Mouse (Mus musculus) embryonic facial prominence, embryonic 15.5 days (tissue): ENCODE measurements around the gene Ston2. TPM values are rescaled to one million over a fixed set of nuclear protein-coding genes. Genes with fewer than 3 reads are reported as not detected.
"Not testable (repeated sequence)": the region's sequence is repeated elsewhere in the genome, so short reads cannot be mapped to it uniquely, and the experiment has no call there.

Experiments used
- ATAC-seq: fragments of 200-750 bp; cut with Nextera tagmentation; 2 replicates; pipeline ENCODE4 v1.8.0; 2017; ENCODE audit warnings: low read depth, moderate TSS enrichment; ENCODE audit not compliant: insufficient number of reproducible peaks, low FRiP score, low TSS enrichment
- H3K27ac ChIP-seq: fragments of 300-500 bp; sonication (generic); replicated peaks from 2 replicates; pipeline ENCODE4 v1.5.1; 2015; ENCODE audit warnings: mild to moderate bottlenecking, inconsistent platforms
- H3K27me3 ChIP-seq: fragments of 300-500 bp; sonication (generic); 2 replicates; pipeline ENCODE4 v1.6.1; 2015; ENCODE audit warnings: inconsistent platforms
- H3K36me3 ChIP-seq: fragments of 300-500 bp; sonication (generic); 2 replicates; pipeline ENCODE4 v1.6.1; 2015; ENCODE audit warnings: mild to moderate bottlenecking, inconsistent platforms
- H3K4me1 ChIP-seq: fragments of 300-500 bp; sonication (generic); 2 replicates; pipeline ENCODE4 v1.6.1; 2015; ENCODE audit warnings: inconsistent platforms
- H3K4me2 ChIP-seq: fragments of 300-500 bp; sonication (generic); replicated peaks from 2 replicates; pipeline ENCODE4 v1.6.1; 2015; ENCODE audit warnings: mild to moderate bottlenecking, inconsistent platforms
- H3K4me3 ChIP-seq: fragments of 300-500 bp; sonication (generic); replicated peaks from 2 replicates; pipeline ENCODE4 v1.5.1; 2015; ENCODE audit warnings: mild to moderate bottlenecking, inconsistent platforms
- H3K9ac ChIP-seq: fragments of 300-500 bp; sonication (generic); 2 replicates; pipeline ENCODE4 v1.6.1; 2015; ENCODE audit warnings: inconsistent platforms
- H3K9me3 ChIP-seq: fragments of 300-500 bp; sonication (generic); replicated peaks from 2 replicates; pipeline ENCODE4 v1.6.1; 2016; ENCODE audit warnings: inconsistent platforms
- WGBS: fragments of 180-500 bp; shearing (Covaris S2); methylation state at CpG from one replicate; pipeline ENCODE4 v1.1.7; 2015; 5-methylcytosine and 5-hydroxymethylcytosine counted together
- microRNA-seq: library from miRNA; unstranded; fragments of <30 nt; microRNA quantifications from one replicate; pipeline ENCODE4, GENCODE M21; 2016; ENCODE audit warnings: borderline number of aligned reads
- polyA plus RNA-seq: library from polyadenylated mRNA; unstranded; fragments of >200 nt; fragmentation: Nextera tagmentation; extraction: Ambion mirVana; gene quantifications from 2 replicates; pipeline ENCODE4 v1.2.1, GENCODE M21; 2015

Gene Ston2
- polyA plus RNA-seq, 1 experiment from 2014 or later: 11.5 TPM

- H3K27ac ChIP-seq: peak overlapping the region; percentile 100
- no peak for ATAC-seq
- peak overlapping the region; percentile 52 for H3K4me2 ChIP-seq
- peak overlapping the region; percentile 81 for H3K4me3 ChIP-seq
- H3K27me3 ChIP-seq: no peaks in the 10 kb centered on the region
- peaks cover 7% of the 10 kb centered on the region; the same call in 1 of the 2 replicates for H3K36me3 ChIP-seq
- WGBS: under 1% methylated on average over 77 of the region's 83 CpGs
- H3K9me3 ChIP-seq: no peaks in the 10 kb centered on the region
- H3K4me1 ChIP-seq: peaks cover 17% of the 10 kb centered on the region
- peak overlapping the region; percentile 95 for H3K9ac ChIP-seq
These were observed 199.3 kb downstream of the Ston2 start for GRCm38 (mm10) chr12:91588670-91589541.

GRCm38 (mm10) chr12:91588176-91588669 is 200.0 kb downstream of the Ston2 start:
- H3K4me2 ChIP-seq: peak overlapping the region; percentile 52
- under 1% methylated on average over 32 of the region's 32 CpGs for WGBS

GRCm38 (mm10) chr12:91587491-91588033 is 200.6 kb downstream of the Ston2 start:
- H3K4me2 ChIP-seq: peak overlapping the region; percentile 52
- no peak for ATAC-seq
- peaks cover 7% of the 10 kb centered on the region; the same call in 1 of the 2 replicates for H3K36me3 ChIP-seq
- H3K9ac ChIP-seq: peak overlapping the region; percentile 95
- no peaks in the 10 kb centered on the region for H3K9me3 ChIP-seq
- peak overlapping the region; percentile 100 for H3K27ac ChIP-seq
- peaks cover 19% of the 10 kb centered on the region for H3K4me1 ChIP-seq
- no peaks in the 10 kb centered on the region for H3K27me3 ChIP-seq
- 16% methylated on average over 5 of the region's 5 CpGs for WGBS
- H3K4me3 ChIP-seq: peak overlapping the region; percentile 81

More at GRCm38 (mm10) chr12:91588176-91588669, 200.0 kb downstream of the Ston2 start:
- Histone ChIP-seq H3K9ac (peak overlapping the region; percentile 95), H3K27me3 (no peaks in the 10 kb centered on the region), H3K9me3 (no peaks in the 10 kb centered on the region), H3K36me3 (peaks cover 7% of the 10 kb centered on the region; the same call in 1 of the 2 replicates), H3K4me1 (peaks cover 17% of the 10 kb centered on the region), H3K27ac (peak overlapping the region; percentile 100), H3K4me3 (peak overlapping the region; percentile 81)
- peak; percentile 90 for ATAC-seq

GRCm38 (mm10) chr12:91587077-91587476 is 201.1 kb downstream of the Ston2 start:
- Histone ChIP-seq H3K4me2 (peak overlapping the region; percentile 52), H3K9ac (0 out of 2 replicates have a peak overlapping the region, but pooled peaks have one; percentile 95), H3K27me3 (no peaks in the 10 kb centered on the region), H3K4me1 (peaks cover 20% of the 10 kb centered on the region), H3K27ac (no peak overlapping the region), H3K36me3 (peaks cover 7% of the 10 kb centered on the region; the same call in 1 of the 2 replicates), H3K4me3 (peak overlapping the region; percentile 81), H3K9me3 (no peaks in the 10 kb centered on the region)
- 46% methylated on average over 3 of the region's 3 CpGs for WGBS
- no peak for ATAC-seq

- not testable (repeated sequence) for ATAC-seq
These were observed 202.4 kb downstream of the Ston2 start for GRCm38 (mm10) chr12:91585815-91586214.

GRCm38 (mm10) chr12:91585206-91585605 is 203.0 kb downstream of the Ston2 start:
- H3K27me3 ChIP-seq: no peaks in the 10 kb centered on the region
- peaks cover 7% of the 10 kb centered on the region; the same call in 1 of the 2 replicates for H3K36me3 ChIP-seq
- peaks cover 12% of the 10 kb centered on the region for H3K4me1 ChIP-seq
- H3K4me2 ChIP-seq: no peak overlapping the region
- 85% methylated on average over 3 of the region's 3 CpGs for WGBS
- no peaks in the 10 kb centered on the region for H3K9me3 ChIP-seq
- no peak overlapping the region for H3K9ac ChIP-seq
- H3K27ac ChIP-seq: no peak overlapping the region
- H3K4me3 ChIP-seq: no peak overlapping the region
- no peak for ATAC-seq

More at GRCm38 (mm10) chr12:91585815-91586214, 202.4 kb downstream of the Ston2 start:
- H3K27ac ChIP-seq, H3K9ac ChIP-seq, H3K27me3 ChIP-seq, H3K9me3 ChIP-seq, H3K4me3 ChIP-seq, H3K4me2 ChIP-seq, H3K36me3 ChIP-seq: not testable (repeated sequence)
- WGBS: 93% methylated on average over 4 of the region's 4 CpGs
- peaks cover 14% of the 10 kb centered on the region for H3K4me1 ChIP-seq

- Histone ChIP-seq H3K4me2 (no peak overlapping the region), H3K9ac (no peak overlapping the region), H3K36me3 (peaks cover 7% of the 10 kb centered on the region; the same call in 1 of the 2 replicates), H3K4me3 (no peak overlapping the region), H3K27me3 (no peaks in the 10 kb centered on the region), H3K27ac (no peak overlapping the region), H3K9me3 (no peaks in the 10 kb centered on the region), H3K4me1 (peaks cover 12% of the 10 kb centered on the region)
- no peak for ATAC-seq
- 88% methylated on average over 6 of the region's 6 CpGs for WGBS
These were observed 204.8 kb downstream of the Ston2 start for GRCm38 (mm10) chr12:91583409-91583808.

Small RNA genes within 50 kb of the gene (microRNA-seq; reads per million reads assigned to microRNA genes)
- not detected for gene Gm22015

Other genes with a start within 250 kb of the Ston2 start
- 36.5 and 36.8 TPM in 2 replicates for gene Gtf2a1, start 197.9 kb downstream of the Ston2 start, polyA plus RNA-seq
- gene Sel1l, start 60.8 kb upstream of the Ston2 start, polyA plus RNA-seq: 90.9 and 92.3 TPM in 2 replicates